Mouse (Mus musculus) gastrocnemius, postnatal 4 days (tissue): Measurements from ENCODE around the gene Prdx6b. TPM values are rescaled to one million over a fixed set of nuclear protein-coding genes. Genes with fewer than 3 reads are reported as not detected.

Experiments
- DNase-seq, 2 experiments: peaks; one replicate each; pipeline ENCODE4 v3.0.0; 2021 to 2022; ENCODE audit warnings: low spot score in 2 of 2, mixed read lengths in 2 of 2
- long read RNA-seq, 2 experiments: library from polyadenylated mRNA; stranded (forward); transcript quantifications; one replicate each; pipeline ENCODE4 v2.0.0; 2021
- total RNA-seq, 2 experiments: library from RNA; stranded (reverse); gene quantifications; 2 replicates each; pipeline ENCODE4 v1.2.3; 2021

Gene Prdx6b
- not detected for total RNA-seq
- long read RNA-seq, experiment 1 = 0 reads
- long read RNA-seq, experiment 2 = 0 reads

DNA sequence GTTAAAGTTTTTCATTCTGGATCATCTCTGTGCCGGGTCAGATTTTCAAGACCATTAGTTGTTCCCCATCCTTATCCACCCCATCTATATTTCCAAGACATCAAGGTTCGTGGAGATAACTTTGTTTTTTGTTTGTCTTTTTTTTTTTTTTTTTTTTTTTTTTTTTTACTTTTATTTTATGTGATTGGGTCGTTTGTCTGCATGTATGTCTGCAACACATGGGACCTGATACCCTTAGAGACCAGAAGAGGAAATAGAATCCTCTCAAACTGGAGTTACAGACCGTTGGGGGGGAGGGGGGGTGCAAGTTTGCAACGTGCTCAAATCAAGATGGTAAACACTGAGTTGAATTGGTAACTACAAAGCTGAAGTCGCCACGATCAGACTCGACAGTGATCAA lies at the start of gene Prdx6b:
Gene Prdx6b, plus strand, starts transcription at position 301 of the 400 bp plus-strand sequence.
- DNase-seq = no peak

GRCm38 (mm10) chr2:80247466-80247865 lies 44.8 kb upstream of the Prdx6b start:
- no peak for DNase-seq

DNA sequence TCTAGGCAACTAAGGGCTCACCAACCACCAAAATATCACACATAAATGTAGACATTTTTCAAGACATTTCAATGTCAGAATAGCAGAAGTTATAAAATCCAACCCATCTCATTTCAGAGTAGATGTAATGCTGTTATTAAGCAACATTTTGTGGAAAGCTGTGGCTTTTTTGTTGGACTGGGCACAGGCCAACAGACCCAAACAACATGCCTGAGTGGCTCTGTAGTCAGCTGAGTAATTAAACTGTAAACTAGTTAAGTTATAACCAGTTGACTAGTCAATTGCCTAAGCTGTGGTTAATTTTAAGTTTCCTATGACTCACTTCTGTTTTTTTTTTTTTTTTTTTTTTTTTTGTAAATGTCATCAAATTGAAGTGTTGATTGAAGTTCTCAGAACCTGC lies 44.4 kb upstream of the Prdx6b start:
- no peak for DNase-seq

DNA sequence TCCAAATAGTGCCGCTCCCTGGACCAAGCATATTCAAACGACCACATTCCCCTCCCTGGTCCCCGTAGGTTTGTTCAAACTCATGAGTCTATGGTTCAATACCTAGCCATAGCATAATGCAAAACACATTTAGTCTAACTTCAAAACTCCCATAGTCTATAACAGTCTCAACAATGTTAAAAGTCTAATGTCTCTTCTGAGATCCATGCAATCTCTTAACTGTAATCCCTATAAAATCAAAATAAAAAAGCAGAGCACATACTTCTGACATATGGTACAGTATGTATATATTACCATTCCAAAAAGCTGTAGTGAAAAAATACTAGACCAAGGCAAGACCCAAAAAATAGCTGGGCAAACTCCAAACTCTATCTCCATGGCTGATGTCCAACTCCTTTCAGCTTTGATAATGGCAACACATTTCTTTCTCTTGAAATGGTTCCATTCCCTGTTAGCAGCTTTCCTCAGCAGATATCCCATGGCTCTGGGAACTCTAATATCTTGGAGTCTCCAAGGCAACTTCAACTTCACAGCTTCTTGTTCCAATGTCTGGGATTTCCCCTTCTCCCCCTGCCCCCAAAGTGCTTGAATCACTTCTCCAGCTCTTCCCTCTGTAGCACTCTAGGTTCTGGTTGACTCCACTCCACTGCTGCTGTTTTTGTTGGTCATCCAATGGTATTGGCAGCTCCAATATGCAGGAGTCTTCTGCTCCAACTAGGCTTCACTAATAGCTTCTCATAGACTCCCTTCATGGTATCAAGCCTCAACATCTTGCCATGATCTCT lies 32.2 kb upstream of the Prdx6b start:
- no peak for DNase-seq

DNA sequence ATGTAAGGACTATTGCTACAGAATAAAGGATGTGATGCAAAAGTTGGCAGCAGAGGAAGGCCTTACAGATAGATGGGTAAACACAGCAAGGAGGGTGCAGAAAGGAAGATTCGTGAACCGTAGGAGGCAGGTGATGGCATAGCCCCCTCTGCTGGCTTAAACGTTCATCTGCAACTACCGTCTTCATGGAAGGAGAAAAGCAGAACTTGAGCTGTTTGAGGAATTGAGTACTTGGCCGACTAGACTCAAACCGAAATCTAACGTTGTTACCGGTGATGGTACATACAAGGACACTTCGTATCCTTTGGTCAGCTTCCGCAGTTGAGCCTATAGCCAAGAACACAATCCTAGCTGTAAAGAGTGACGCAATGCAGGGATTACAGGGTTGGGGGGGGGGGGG lies 25.4 kb upstream of the Prdx6b start:
- DNase-seq = peak in 1 of 2 experiments; percentile 37

DNA sequence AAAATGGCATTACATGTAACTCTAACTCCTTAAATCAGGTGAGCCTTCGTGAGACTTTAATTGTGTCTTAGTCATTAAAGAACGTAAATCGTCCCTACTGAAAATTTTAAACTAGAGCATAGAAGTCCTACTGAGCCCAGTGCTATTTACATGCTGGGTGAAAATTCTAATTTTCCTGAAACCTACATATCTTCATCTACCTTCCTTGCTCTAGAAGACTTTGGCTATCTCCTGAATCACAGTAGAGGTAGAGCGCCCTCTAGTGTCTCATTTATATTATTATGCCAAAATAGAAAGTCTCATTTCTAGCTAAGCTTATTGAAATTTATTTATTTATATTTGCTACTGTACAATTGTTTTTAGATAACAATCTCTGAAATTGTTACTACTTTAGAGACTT lies 24.2 kb upstream of the Prdx6b start:
- DNase-seq = no peak

- no peak for DNase-seq
Measured at GRCm38 (mm10) chr2:80271431-80271830, 20.8 kb upstream of the Prdx6b start.

- no peak for DNase-seq
Measured at GRCm38 (mm10) chr2:80273038-80273437, 19.2 kb upstream of the Prdx6b start.

DNA sequence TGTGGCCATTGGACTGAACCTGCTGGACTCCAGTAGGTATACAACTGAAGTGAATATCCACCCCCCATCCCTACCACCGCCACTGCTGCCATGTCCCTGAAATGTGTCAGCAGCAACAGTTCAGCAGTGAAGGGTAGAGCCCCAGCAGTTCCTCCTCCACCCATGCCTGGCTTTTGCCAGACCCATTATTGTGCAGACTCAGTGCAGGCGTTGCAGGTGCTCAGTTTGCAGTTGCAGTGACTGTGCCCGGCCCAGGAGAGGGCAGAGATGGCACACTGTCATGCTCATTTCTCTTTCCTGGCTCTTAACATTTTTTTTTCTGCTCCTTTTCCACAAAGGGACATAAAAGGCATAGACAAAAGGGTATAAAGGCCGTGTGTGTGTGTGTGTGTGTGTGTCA lies 18.5 kb upstream of the Prdx6b start:
- DNase-seq = no peak

GRCm38 (mm10) chr2:80275136-80275535 lies 17.1 kb upstream of the Prdx6b start:
- no peak for DNase-seq

DNA sequence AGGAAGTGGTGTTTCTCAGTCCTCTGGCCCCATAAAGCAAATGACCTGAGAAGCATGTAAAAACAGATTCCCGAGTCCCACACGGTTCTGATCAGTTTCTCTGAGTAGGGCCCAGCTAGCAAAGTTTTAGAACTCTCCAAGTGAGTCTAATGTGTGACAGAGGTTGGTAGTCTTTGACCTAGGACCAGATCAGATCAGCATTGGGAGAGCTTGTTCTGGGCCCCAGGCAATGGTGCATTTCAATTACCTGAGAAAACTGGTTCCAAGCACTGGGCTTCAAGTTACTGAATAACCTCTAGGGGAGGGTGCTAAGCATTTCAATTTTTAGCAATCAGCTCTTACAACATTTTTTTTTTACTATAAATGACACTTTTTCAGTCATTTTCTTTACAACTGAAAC lies 10.1 kb upstream of the Prdx6b start:
- DNase-seq = no peak

- no peak for DNase-seq
Measured at GRCm38 (mm10) chr2:80286397-80286796, 5.9 kb upstream of the Prdx6b start.

DNA sequence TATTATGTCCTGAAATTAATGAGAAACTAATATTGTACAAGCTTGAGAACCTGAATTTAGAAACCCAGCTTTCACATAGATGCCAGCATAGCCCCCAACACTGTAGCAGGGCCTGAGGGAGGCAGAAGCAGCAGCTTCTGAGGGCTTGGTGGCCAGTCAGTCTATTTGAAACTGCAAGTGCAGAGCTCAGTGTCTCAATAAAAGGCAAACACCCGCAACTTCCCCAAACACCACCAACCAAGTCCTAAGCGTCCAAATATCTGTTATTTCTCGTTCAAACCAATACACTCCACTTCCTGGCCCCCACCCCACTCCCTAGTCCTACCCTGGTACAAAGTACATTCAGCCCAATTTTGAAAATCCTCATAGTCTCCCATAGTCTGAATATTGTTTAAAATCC lies 6.1 kb downstream of the Prdx6b start:
- no peak for DNase-seq

GRCm38 (mm10) chr2:80300806-80301205 lies 8.5 kb downstream of the Prdx6b start:
- DNase-seq = no peak

DNA sequence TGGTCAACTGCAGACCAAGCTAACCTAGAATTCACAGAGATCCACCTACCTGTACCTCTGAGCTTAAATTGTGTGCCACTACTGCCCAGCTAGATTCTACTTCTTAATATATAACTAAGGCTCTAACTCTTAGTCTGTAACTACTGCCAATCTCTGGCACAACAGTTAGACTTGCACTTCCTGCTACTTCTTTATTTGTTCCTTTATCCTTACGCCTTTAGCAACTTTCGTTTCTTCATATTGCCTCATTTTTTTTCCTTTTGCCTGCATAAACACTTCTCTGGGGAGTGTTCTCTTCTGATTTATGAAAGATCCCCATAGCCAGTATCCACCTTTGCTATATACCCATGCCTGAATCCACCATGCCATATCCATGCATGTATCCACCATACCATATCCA lies 11.7 kb downstream of the Prdx6b start:
- no peak for DNase-seq

GRCm38 (mm10) chr2:80307701-80308100 lies 15.4 kb downstream of the Prdx6b start:
- no peak for DNase-seq

DNA sequence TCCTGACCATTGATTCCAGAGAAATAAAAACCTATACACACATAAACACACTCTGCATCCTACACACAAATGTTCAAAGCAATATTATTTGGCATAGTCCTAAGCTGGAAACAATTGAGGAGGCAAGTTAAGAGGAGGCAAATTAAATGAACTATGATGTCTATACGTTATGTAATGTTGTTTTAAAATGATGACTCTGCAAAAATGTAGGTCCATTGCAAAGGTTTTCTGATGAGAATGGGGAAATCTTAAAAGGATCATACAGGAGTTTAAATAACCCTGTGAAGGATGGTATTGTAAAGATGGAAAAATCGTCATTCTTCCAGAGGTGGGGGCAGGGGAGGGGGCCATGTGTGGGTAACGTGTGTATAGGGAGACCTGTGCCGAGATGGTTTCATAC lies 17.5 kb downstream of the Prdx6b start:
- DNase-seq = no peak

- no peak for DNase-seq
Measured at GRCm38 (mm10) chr2:80310772-80311171, 18.5 kb downstream of the Prdx6b start.

DNA sequence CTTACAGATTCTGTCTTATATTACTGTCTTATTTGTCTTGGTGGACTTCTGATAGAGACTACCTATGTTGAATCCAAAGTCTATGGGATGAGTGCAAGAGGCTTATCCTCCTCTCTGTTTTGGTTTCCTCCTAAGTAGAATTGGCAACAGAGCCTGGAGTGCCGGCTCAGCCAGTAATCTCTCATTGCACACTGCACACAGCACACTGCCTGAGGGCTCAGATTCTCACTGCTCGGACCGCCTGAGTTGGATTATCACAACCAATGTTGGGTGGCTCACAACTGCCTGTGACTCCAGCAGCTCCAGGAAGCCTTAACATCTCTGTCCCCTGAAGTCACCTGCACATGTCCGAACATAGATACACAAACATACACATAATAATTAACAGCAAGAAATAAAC lies 19.1 kb downstream of the Prdx6b start:
- no peak for DNase-seq

DNA sequence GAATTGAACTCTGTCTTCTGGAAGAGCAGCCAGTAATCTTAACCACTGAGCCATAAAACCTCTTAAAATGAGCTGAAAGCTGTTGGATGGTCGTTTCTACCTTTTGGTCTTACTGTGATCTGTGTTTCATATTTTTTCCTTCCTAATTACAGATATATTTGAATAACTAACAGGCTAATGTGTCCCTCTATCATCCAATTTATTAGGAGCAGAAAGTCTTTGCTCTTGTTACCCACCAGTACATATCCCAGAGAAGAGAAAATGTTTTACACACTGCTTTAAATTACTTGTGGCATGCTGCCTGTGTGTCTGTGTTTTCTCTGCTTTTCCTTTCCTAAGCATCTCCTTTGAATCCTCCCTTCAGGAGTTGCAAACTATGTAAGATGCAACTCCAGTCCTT lies 21.9 kb downstream of the Prdx6b start:
- no peak for DNase-seq

DNA sequence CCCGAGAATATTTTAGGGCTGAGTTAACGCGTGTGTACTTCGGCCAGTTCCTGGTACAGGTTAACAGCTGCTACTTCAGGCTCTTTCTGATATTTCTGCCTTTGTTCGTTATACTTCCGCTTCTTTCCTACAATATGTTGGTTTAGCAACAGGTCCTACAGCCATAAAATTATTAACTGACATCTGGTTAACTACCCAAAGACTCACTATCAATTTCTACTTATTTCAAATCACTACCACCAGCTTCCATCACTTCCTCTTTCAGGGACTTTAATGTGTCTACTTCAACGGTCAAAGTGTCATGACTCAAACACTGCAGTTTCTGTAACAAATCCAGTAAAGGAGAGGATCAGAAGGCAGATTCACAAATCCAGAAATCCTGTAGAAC lies 22.6 kb downstream of the Prdx6b start:
- DNase-seq = no peak

- peak; percentile 82 to 91 for DNase-seq
Measured at GRCm38 (mm10) chr2:80315242-80316161, 23.2 kb downstream of the Prdx6b start, which contains the start of gene Dnajc10. Dnajc10 (plus strand) TSS chr2:80315466.
